Mouse (Mus musculus): Measurements from ENCODE around the gene Ms4a12. TPM values are rescaled to one million over a fixed set of nuclear protein-coding genes. Genes with fewer than 3 reads are reported as not detected.

Ms4a12 gene
- total RNA-seq, 2 experiments from 2014 or later, result not detected

Other genes starting within 250 kb of the Ms4a12 start
- under 1 TPM in 1 of 2 experiments, not detected in 1; 0.51 TPM for gene Ms4a15, start 239.2 kb downstream of the Ms4a12 start, total RNA-seq (2021)
- gene Ms4a18, start 214.4 kb downstream of the Ms4a12 start, total RNA-seq (2021), result not detected
- 1 to 10 TPM; 1.1 to 1.5 TPM for gene Ms4a8a, start 151.3 kb downstream of the Ms4a12 start, total RNA-seq (2021)
- not detected for gene 1700017D01Rik, start 101.6 kb downstream of the Ms4a12 start, total RNA-seq (2021)
- gene 1700025F22Rik, start 67.1 kb downstream of the Ms4a12 start, total RNA-seq (2021), result not detected
- gene Ms4a13, start 35.7 kb downstream of the Ms4a12 start, total RNA-seq (2021), result not detected
- gene Ms4a1, start 33.8 kb upstream of the Ms4a12 start, total RNA-seq (2021), result 1 to 10 TPM in 1 of 2 experiments, under 1 TPM in 1; 0.50 to 1.2 TPM
- not detected for gene Ms4a5, start 51.4 kb upstream of the Ms4a12 start, total RNA-seq (2021)
- gene Ms4a14, start 82.0 kb upstream of the Ms4a12 start, total RNA-seq (2021), result under 1 TPM; 0.08 to 0.11 TPM
- gene Ms4a7, start 103.7 kb upstream of the Ms4a12 start, total RNA-seq (2021), result 1 to 10 TPM; 2.3 to 3.1 TPM
- 1 to 10 TPM; 5.4 to 6.5 TPM for gene Ms4a4a, start 143.1 kb upstream of the Ms4a12 start, total RNA-seq (2021)
- not detected for gene Ms4a4c, start 172.3 kb upstream of the Ms4a12 start, total RNA-seq (2021)
- gene Ms4a4b, start 211.1 kb upstream of the Ms4a12 start, total RNA-seq (2021), result 1 to 10 TPM in 1 of 2 experiments, under 1 TPM in 1; 0.71 to 1.6 TPM
- gene Ms4a6c, start 236.9 kb upstream of the Ms4a12 start, total RNA-seq (2021), result 10 to 100 TPM; 10.2 to 10.3 TPM

Measured in adrenal gland, postnatal 4 days (tissue).